Mouse (Mus musculus): ENCODE measurements around the gene Plekhj1. TPM values are rescaled to one million over a fixed set of nuclear protein-coding genes. Genes with fewer than 3 reads are reported as not detected.
A peak's percentile ranks its signal among the peaks of the same experiment; 100 is the strongest.

Plekhj1 gene
- polyA plus RNA-seq, 1 experiment, result 41.8 TPM

GRCm38 (mm10) chr10:80747410-80747809 lies 51.0 kb downstream of the Plekhj1 start:
- WGBS, result 8% methylated on average over 3 of the region's 3 CpGs

More at GRCm38 (mm10) chr10:80747410-80747809, 51.0 kb downstream of the Plekhj1 start:
- Histone ChIP-seq H3K4me1 (ENCODE audit: control insufficient read depth, insufficient read depth, insufficient read length, low read length) (peaks cover 7% of the 10 kb centered on the region; the same call in 1 of the 2 replicates), H3K36me3 (ENCODE audit: control insufficient read depth, insufficient read depth, low read length) (no peaks in the 10 kb centered on the region), H3K27me3 (ENCODE audit: control insufficient read depth, insufficient read depth, low read length) (no peaks in the 10 kb centered on the region), H3K4me3 (ENCODE audit: low read depth, low read length) (no peak overlapping the region), H3K27ac (ENCODE audit: insufficient read depth, low read depth, low read length) (no peak overlapping the region)
- TF ChIP-seq POLR2A (IDR thresholded peaks at IDR 0.05; ENCODE audit: low read depth, low read length), result no peak
- TF ChIP-seq CTCF (IDR thresholded peaks at IDR 0.05; ENCODE audit: extremely low read depth, insufficient read length, insufficient replicate concordance, low read depth, low read length), result peak; percentile 88; the same call in 1 of the 2 replicates

Other genes with a start within 250 kb of the Plekhj1 start
- 33.1 and 63.7 TPM in 2 replicates for gene Rexo1, start 237.1 kb downstream of the Plekhj1 start, polyA plus RNA-seq (2012; rRNA removed)
- 18.4 and 33.2 TPM in 2 replicates for gene Klf16, start 221.3 kb downstream of the Plekhj1 start, polyA plus RNA-seq (2012; rRNA removed)
- gene Abhd17a, start 208.3 kb downstream of the Plekhj1 start, polyA plus RNA-seq (2012; rRNA removed), result 381 and 644 TPM in 2 replicates
- gene Scamp4, start 195.8 kb downstream of the Plekhj1 start, polyA plus RNA-seq (2012; rRNA removed), result 84.0 and 130 TPM in 2 replicates
- gene Adat3, start 195.7 kb downstream of the Plekhj1 start, polyA plus RNA-seq (2012; rRNA removed), result 18.2 and 23.9 TPM in 2 replicates
- gene Gm49322, start 192.6 kb downstream of the Plekhj1 start, polyA plus RNA-seq (2012; rRNA removed), result 1.3 and 2.2 TPM in 2 replicates
- gene Csnk1g2, start 175.8 kb downstream of the Plekhj1 start, polyA plus RNA-seq (2012; rRNA removed), result 115 and 266 TPM in 2 replicates
- gene Btbd2, start 141.6 kb downstream of the Plekhj1 start, polyA plus RNA-seq (2012; rRNA removed), result 45.4 and 84.1 TPM in 2 replicates
- 96.1 and 146 TPM in 2 replicates for gene Mknk2, start 120.5 kb downstream of the Plekhj1 start, polyA plus RNA-seq (2012; rRNA removed)
- 26.5 and 40.0 TPM in 2 replicates for gene Mob3a, start 96.6 kb downstream of the Plekhj1 start, polyA plus RNA-seq (2012; rRNA removed)
- gene Izumo4, start 96.4 kb downstream of the Plekhj1 start, polyA plus RNA-seq (2012; rRNA removed), result 20.8 and 36.3 TPM in 2 replicates
- gene Ap3d1, start 56.4 kb downstream of the Plekhj1 start, polyA plus RNA-seq (2012; rRNA removed), result 64.9 and 110 TPM in 2 replicates
- gene Dot1l, start 43.4 kb downstream of the Plekhj1 start, polyA plus RNA-seq (2012; rRNA removed), result 57.6 and 83.7 TPM in 2 replicates
- 23.0 and 40.2 TPM in 2 replicates for gene Sf3a2, start 428 bp downstream of the Plekhj1 start, polyA plus RNA-seq (2012; rRNA removed)
- gene Amh, start 6.6 kb upstream of the Plekhj1 start, polyA plus RNA-seq (2012; rRNA removed), result 0.87 and 0.95 TPM in 2 replicates
- not detected in 2 replicates for gene Jsrp1, start 14.9 kb upstream of the Plekhj1 start, polyA plus RNA-seq (2012; rRNA removed)
- gene Oaz1, start 28.0 kb upstream of the Plekhj1 start, polyA plus RNA-seq (2012; rRNA removed), result 771 and 1,172 TPM in 2 replicates
- 0.06 and 0.08 TPM in 2 replicates for gene Lingo3, start 45.4 kb upstream of the Plekhj1 start, polyA plus RNA-seq (2012; rRNA removed)
- gene Lsm7, start 56.6 kb upstream of the Plekhj1 start, polyA plus RNA-seq (2012; rRNA removed), result 61.1 and 82.7 TPM in 2 replicates
- gene Sppl2b, start 56.6 kb upstream of the Plekhj1 start, polyA plus RNA-seq (2012; rRNA removed), result 43.1 and 81.2 TPM in 2 replicates
- gene Tmprss9, start 73.2 kb upstream of the Plekhj1 start, polyA plus RNA-seq (2012; rRNA removed), result 0.66 and 1.3 TPM in 2 replicates
- 132 and 250 TPM in 2 replicates for gene Timm13, start 102.3 kb upstream of the Plekhj1 start, polyA plus RNA-seq (2012; rRNA removed)
- 14.5 and 29.2 TPM in 2 replicates for gene Lmnb2, start 119.6 kb upstream of the Plekhj1 start, polyA plus RNA-seq (2012; rRNA removed)
- 16.2 and 29.7 TPM in 2 replicates for gene Gadd45b, start 131.4 kb upstream of the Plekhj1 start, polyA plus RNA-seq (2012; rRNA removed)
- gene Gng7, start 216.3 kb upstream of the Plekhj1 start, polyA plus RNA-seq (2012; rRNA removed), result 0.44 and 0.74 TPM in 2 replicates
- 0.32 and 0.38 TPM in 2 replicates for gene Diras1, start 227.0 kb upstream of the Plekhj1 start, polyA plus RNA-seq (2012; rRNA removed)
- 19.3 and 31.6 TPM in 2 replicates for gene Slc39a3, start 238.8 kb upstream of the Plekhj1 start, polyA plus RNA-seq (2012; rRNA removed)